Mouse (Mus musculus): ENCODE results near the gene Plcb3.

Plcb3 gene

GRCm38 (mm10) chr19:6937541-6938465 lies 38.5 kb downstream of the Plcb3 start:
- DNase-seq: no peak

- DNase-seq: peak; percentile 70
Measured at GRCm38 (mm10) chr19:6936299-6936698, 40.0 kb downstream of the Plcb3 start.

GRCm38 (mm10) chr19:6934195-6934977 lies 41.9 kb downstream of the Plcb3 start, which contains the start of gene Kcnk4:
Gene Kcnk4 (minus strand): TSS chr19:6934515.
- DNase-seq: no peak

- DNase-seq: peak; percentile 57 to 62
Measured at GRCm38 (mm10) chr19:6933436-6934194, 42.7 kb downstream of the Plcb3 start.

- DNase-seq: no peak
Measured at GRCm38 (mm10) chr19:6933102-6933435, 43.2 kb downstream of the Plcb3 start.

- DNase-seq: no peak
Measured at GRCm38 (mm10) chr19:6932018-6932417, 44.3 kb downstream of the Plcb3 start.

- no peak for DNase-seq
Measured at GRCm38 (mm10) chr19:6931002-6931401, 45.3 kb downstream of the Plcb3 start.

- no peak for DNase-seq
Measured at GRCm38 (mm10) chr19:6928080-6928479, 48.2 kb downstream of the Plcb3 start.

GRCm38 (mm10) chr19:6926559-6927255 lies 49.6 kb downstream of the Plcb3 start:
- DNase-seq: peak in 1 of 2 experiments; percentile 36

- no peak for DNase-seq
Measured at GRCm38 (mm10) chr19:6925611-6926329, 50.5 kb downstream of the Plcb3 start.

- no peak for DNase-seq
Measured at GRCm38 (mm10) chr19:6925307-6925573, 51.0 kb downstream of the Plcb3 start, which contains the start of gene Catsperz. Gene Catsperz (minus strand): TSS chr19:6925380.

- peak; percentile 91 to 92 for DNase-seq
Measured at GRCm38 (mm10) chr19:6924461-6925306, 51.6 kb downstream of the Plcb3 start.

GRCm38 (mm10) chr19:6922901-6923735 lies 53.2 kb downstream of the Plcb3 start:
- no peak for DNase-seq

GRCm38 (mm10) chr19:6921647-6922567 lies 54.4 kb downstream of the Plcb3 start, which contains the start of gene Esrra:
Gene Esrra (minus strand): TSS chr19:6921813.
- DNase-seq: peak; percentile 100

GRCm38 (mm10) chr19:6920741-6921636 lies 55.3 kb downstream of the Plcb3 start:
- peak; percentile 60 to 63 for DNase-seq

GRCm38 (mm10) chr19:6919876-6920740 lies 56.2 kb downstream of the Plcb3 start:
- no peak for DNase-seq

GRCm38 (mm10) chr19:6919431-6919830 lies 56.8 kb downstream of the Plcb3 start:
- DNase-seq: no peak

Data from B cell, adult 2 months (primary cell).